Mouse (Mus musculus) hindbrain, postnatal 0 days (tissue): ENCODE measurements at regions not wholly inside any gene's neighbourhood (a gene's known extent, or its start where the extent isn't known, plus 50 kb on each side); places are given as distances from the start of the nearest gene placed in this dataset.

Experiments
- ATAC-seq: fragments of 200-750 bp; cut with Nextera tagmentation; 2 replicates; pipeline ENCODE4 v1.8.0; 2017; ENCODE audit warnings: mild to moderate bottlenecking, moderate TSS enrichment, moderate library complexity
- DNase-seq: peaks from one replicate; pipeline ENCODE4 v3.0.0-alpha.2; 2015; ENCODE audit warnings: low spot score
- H3K27ac ChIP-seq: fragments of 300-500 bp; sonication (generic); 2 replicates; pipeline ENCODE4 v1.5.1; 2014; ENCODE audit warnings: mild to moderate bottlenecking
- H3K27me3 ChIP-seq: fragments of 300-500 bp; sonication (generic); 2 replicates; pipeline ENCODE4 v1.6.1; 2014; ENCODE audit warnings: low read length, mixed read lengths; ENCODE audit not compliant: insufficient read depth
- H3K36me3 ChIP-seq: fragments of 300-500 bp; sonication (generic); 2 replicates; pipeline ENCODE4 v1.6.1; 2014; ENCODE audit warnings: low read length, mixed read lengths; ENCODE audit not compliant: insufficient read depth
- H3K4me1 ChIP-seq: fragments of 300-500 bp; sonication (generic); 2 replicates; pipeline ENCODE4 v1.6.1; 2014; ENCODE audit warnings: antibody characterized with exemption, low read length, mixed read lengths; ENCODE audit not compliant: insufficient read depth
- H3K4me2 ChIP-seq: fragments of 300-500 bp; sonication (generic); 2 replicates; pipeline ENCODE4 v1.6.1; 2014; ENCODE audit warnings: low read depth, mild to moderate bottlenecking, low read length, moderate library complexity, mixed read lengths
- H3K4me3 ChIP-seq: fragments of 300-500 bp; sonication (generic); 2 replicates; pipeline ENCODE4 v1.5.1; 2014; ENCODE audit warnings: low read length
- H3K9ac ChIP-seq: fragments of 300-500 bp; sonication (generic); replicated peaks from 2 replicates; pipeline ENCODE4 v1.6.1; 2014; ENCODE audit warnings: mild to moderate bottlenecking, low read length, moderate library complexity, mixed read lengths
- H3K9me3 ChIP-seq: fragments of 300-500 bp; sonication (generic); 2 replicates; pipeline ENCODE4 v1.6.1; 2016; ENCODE audit warnings: low read length, mixed read lengths
- CTCF ChIP-seq: IDR thresholded peaks from 2 replicates; pipeline ENCODE4 v1.5.1; 2016; ENCODE audit warnings: antibody characterized with exemption, control low read depth, low read depth
- WGBS: fragments of 180-500 bp; shearing (Covaris S2); extraction: QIAGEN DNeasy Blood & Tissue Kit; methylation state at CpG from one replicate; pipeline ENCODE4 v1.1.7; 2014; 5-methylcytosine and 5-hydroxymethylcytosine counted together

DNA sequence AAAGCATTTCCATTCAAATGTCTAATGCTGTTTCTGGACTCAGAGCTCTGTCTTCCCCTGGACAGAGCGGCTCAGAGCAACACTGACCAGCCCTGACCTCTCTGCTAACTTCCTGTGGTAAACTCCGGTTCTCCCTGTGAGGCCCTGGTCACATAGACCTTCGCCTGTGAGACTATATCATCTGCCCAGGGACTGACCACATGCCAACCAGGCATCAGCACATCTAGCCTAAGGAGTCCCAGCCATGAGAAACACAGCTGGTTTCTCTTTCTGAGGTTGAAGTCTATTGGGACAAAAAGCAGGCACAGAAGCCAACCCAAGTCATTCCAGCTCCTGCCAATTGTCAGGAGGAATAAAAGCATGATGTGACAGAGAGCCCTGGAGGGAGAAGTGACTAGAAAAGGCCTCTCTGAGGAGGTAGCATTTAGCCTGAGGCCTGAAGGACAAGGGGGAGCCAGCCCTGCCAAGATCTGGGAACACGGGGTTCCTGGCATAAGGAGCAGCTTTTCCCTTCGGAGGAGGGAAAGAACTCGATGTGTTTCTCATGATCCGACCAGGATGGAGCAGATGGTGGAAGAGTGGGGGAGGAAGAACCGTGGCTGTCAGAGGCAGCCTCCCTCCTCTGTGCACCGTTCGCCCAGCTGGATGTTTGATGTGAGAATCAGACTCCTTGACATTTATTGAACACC lies 237.7 kb downstream of the Opa1 start:
- WGBS, result 37% methylated on average over 10 of the region's 10 CpGs
- peaks cover 24% of the 10 kb centered on the region for H3K4me1 ChIP-seq
- H3K27me3 ChIP-seq, result no peaks in the 10 kb centered on the region
- DNase-seq (peak; percentile 66), ATAC-seq (peak; percentile 21; the same call in 1 of the 2 replicates)
- H3K27ac ChIP-seq, result no peak overlapping the region
- TF ChIP-seq CTCF, result no peak
- H3K36me3 ChIP-seq, result no peaks in the 10 kb centered on the region
- H3K9ac ChIP-seq, result no peak overlapping the region
- H3K4me2 ChIP-seq, result no peak overlapping the region
- no peak overlapping the region for H3K4me3 ChIP-seq
- no peaks in the 10 kb centered on the region for H3K9me3 ChIP-seq

DNA sequence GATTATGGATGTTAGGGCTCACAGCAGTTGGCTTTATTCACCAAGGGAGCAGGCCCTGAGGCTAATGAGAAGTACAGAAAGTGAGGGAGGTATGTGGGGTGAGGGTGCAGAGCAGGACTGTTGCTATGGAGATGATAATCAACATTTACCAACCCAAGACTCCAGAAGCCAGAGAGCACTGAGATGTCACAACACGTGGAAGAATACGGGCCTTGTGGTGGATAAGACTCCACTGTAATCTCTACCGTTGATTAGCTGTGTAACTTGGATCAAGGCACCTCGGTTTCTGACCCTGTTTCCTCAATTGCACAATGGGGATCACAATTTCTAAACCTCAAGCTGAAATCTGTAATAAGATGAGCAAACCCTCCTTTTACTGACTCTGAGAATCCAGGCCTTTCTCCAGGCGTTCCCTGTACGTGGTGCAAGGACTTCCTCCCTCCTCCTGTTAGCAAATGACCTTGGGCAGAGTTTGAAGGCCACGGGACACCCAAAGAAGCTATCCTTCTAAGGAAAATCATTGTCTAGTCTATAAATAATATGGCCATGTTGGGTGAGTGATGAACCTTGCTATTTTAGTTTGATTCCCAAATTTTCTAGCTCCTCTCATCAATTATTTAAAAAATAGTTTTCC lies 239.8 kb downstream of the Opa1 start:
- no peak for TF ChIP-seq CTCF
- no peak for ATAC-seq

DNA sequence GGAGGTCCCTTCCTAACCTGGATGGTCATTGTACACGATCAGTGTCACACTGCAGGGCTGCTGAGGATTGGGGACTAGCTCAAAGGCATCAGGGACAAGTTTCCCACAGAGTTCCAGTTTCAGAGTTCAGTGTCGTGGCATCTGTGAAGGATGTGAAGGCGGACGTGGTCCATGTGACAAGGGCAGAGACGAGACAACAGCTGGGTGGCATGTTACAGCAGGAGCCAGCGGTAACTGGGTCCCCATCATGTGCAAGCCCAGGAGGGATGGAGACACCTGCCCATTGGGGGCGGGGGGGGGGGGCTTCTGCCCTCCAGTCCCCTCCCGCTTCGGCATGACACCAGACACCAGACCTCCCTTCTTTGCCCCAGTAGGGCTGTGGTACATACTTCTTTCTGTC lies 241.6 kb downstream of the Opa1 start:
- Histone ChIP-seq H3K9ac (no peak overlapping the region), H3K4me2 (no peak overlapping the region), H3K4me3 (no peak overlapping the region), H3K36me3 (no peaks in the 10 kb centered on the region), H3K4me1 (peaks cover 8% of the 10 kb centered on the region; the same call in 1 of the 2 replicates), H3K27ac (no peak overlapping the region), H3K27me3 (no peaks in the 10 kb centered on the region), H3K9me3 (no peaks in the 10 kb centered on the region)
- no peak for DNase-seq
- WGBS, result 75% methylated on average over 9 of the region's 9 CpGs
- TF ChIP-seq CTCF, result no peak
- ATAC-seq, result no peak

More for the DNA sequence above, 239.8 kb downstream of the Opa1 start:
- no peaks in the 10 kb centered on the region for H3K9me3 ChIP-seq
- H3K27me3 ChIP-seq, result no peaks in the 10 kb centered on the region
- H3K27ac ChIP-seq, result no peak overlapping the region
- no peak overlapping the region for H3K9ac ChIP-seq
- no peak overlapping the region for H3K4me3 ChIP-seq
- peaks cover 14% of the 10 kb centered on the region; the same call in 1 of the 2 replicates for H3K4me1 ChIP-seq
- no peak overlapping the region for H3K4me2 ChIP-seq
- no peak for DNase-seq
- 64% methylated on average over 7 of the region's 7 CpGs for WGBS
- H3K36me3 ChIP-seq, result no peaks in the 10 kb centered on the region

DNA sequence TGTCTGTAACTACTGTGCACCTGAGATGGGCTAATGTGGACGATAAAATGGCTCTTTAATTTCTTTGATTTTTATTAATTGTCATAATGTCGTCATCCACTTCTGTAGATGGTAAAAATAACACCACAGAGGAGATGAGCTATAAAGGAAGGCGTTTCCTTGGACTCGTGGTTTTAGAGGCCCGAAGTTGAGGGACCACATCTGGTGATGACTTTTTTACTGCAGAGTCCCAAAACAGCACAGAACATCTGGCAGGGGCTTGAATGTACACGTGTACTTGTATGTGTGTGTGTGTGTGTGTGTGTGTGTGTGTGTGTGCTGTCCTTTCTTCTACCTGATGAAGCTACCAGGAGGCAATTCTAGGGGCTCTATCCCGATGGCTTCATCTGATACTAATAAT lies 242.1 kb upstream of the Hes1 start:
- Histone ChIP-seq H3K36me3 (no peaks in the 10 kb centered on the region), H3K9me3 (no peaks in the 10 kb centered on the region), H3K4me1 (peaks cover 2% of the 10 kb centered on the region; the same call in 1 of the 2 replicates), H3K4me3 (no peak overlapping the region), H3K27me3 (no peaks in the 10 kb centered on the region), H3K27ac (no peak overlapping the region), H3K4me2 (no peak overlapping the region), H3K9ac (no peak overlapping the region)
- ATAC-seq (no peak), DNase-seq (no peak)
- TF ChIP-seq CTCF, result no peak
- 83% methylated on average over 7 of the region's 7 CpGs for WGBS

DNA sequence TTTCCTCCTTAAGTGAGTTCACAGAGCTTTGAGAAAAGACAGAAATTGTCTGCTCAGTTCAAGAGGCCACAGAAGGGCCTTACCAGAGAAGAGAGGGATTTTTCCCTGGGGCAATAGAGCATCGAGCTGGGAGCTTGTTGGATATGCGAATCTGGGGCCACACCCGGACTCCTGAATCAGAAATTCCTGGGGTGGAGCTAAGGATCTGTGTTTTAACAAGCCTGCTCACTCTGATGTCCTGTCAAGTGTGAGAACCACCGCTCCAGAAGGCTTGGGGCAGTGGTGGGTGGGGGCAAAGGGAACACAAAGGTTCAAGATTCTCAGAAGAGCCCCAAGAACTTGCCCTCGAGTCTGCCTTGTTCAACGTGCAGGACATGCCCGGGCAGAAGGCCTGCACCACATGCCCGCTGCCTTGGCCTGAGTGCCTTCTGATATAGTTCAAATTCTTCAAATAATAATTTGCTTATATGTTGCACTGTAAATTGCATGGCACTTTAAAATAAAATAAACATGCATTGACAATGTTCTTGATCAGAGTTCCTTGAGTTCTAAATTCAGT lies 241.3 kb upstream of the Hes1 start:
- H3K27ac ChIP-seq, result no peak overlapping the region
- no peak overlapping the region for H3K4me2 ChIP-seq
- TF ChIP-seq CTCF, result no peak
- DNase-seq, result no peak
- H3K36me3 ChIP-seq, result no peaks in the 10 kb centered on the region
- H3K9me3 ChIP-seq, result no peaks in the 10 kb centered on the region
- no peaks in the 10 kb centered on the region for H3K4me1 ChIP-seq
- no peaks in the 10 kb centered on the region for H3K27me3 ChIP-seq
- no peak overlapping the region for H3K9ac ChIP-seq
- H3K4me3 ChIP-seq, result no peak overlapping the region
- 69% methylated on average over 8 of the region's 8 CpGs for WGBS
- no peak for ATAC-seq

DNA sequence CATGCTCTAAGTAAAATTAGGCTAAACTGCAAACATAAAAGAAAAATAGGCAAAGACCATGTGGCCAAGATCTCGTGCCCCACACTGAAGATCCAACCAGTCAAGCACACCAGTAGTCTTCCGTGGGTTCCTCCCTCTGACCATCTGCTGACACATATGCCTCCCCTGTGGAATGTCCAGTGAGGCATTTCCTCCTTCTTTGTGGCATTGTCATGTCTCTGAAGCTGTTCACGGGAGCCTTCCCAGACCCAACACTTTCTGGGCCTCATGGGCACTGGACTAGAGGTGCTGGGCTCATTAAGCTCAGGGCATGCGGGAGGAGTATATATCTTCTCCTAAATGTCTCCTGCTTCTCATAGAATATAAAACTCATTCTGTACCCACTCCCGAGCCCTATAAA lies 237.3 kb upstream of the Hes1 start:
- WGBS, result 62% methylated on average over 5 of the region's 5 CpGs
- Histone ChIP-seq H3K9me3 (no peaks in the 10 kb centered on the region), H3K9ac (no peak overlapping the region), H3K36me3 (no peaks in the 10 kb centered on the region), H3K27me3 (no peaks in the 10 kb centered on the region), H3K27ac (no peak overlapping the region), H3K4me1 (no peaks in the 10 kb centered on the region), H3K4me2 (no peak overlapping the region), H3K4me3 (no peak overlapping the region)
- no peak for TF ChIP-seq CTCF
- ATAC-seq (no peak), DNase-seq (peak; percentile 26)

DNA sequence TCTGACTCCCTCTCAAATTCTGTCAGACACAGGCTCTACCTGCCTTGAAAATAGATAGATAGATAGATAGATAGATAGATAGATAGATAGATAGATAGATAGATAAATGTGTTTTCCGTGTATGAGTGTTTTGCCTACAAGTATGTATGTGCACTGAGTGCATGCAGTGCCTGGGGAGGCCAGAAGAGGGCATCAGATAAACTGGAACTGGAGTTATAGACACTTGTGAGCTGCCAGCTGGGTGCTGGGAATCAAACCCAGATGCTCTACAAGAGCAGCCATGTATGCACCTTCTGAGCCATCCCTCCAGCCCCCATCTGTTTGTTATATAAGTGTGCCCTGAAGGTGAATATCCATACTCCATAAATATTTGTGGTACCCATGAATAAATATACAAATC lies 236.4 kb upstream of the Hes1 start:
- DNase-seq (no peak), ATAC-seq (no peak)
- no peaks in the 10 kb centered on the region for H3K27me3 ChIP-seq
- H3K4me1 ChIP-seq, result no peaks in the 10 kb centered on the region
- no peak overlapping the region for H3K4me3 ChIP-seq
- no peaks in the 10 kb centered on the region for H3K36me3 ChIP-seq
- 88% methylated on average over 1 of the region's 1 CpGs for WGBS
- H3K27ac ChIP-seq, result no peak overlapping the region
- H3K9me3 ChIP-seq, result no peaks in the 10 kb centered on the region
- peak; percentile 18 for TF ChIP-seq CTCF
- no peak overlapping the region for H3K9ac ChIP-seq
- no peak overlapping the region for H3K4me2 ChIP-seq
